Mouse (Mus musculus) E14TG2a.4 (cell line): ENCODE measurements at regions not wholly inside any gene's neighbourhood (a gene's known extent, or its start where the extent isn't known, plus 50 kb on each side); places are given as distances from the start of the nearest gene placed in this dataset.

Source experiments
- CTCF ChIP-seq: conservative IDR thresholded peaks from 2 replicates; pipeline ENCODE4 v1.5.1; 2014; ENCODE audit warnings: low read length
- NANOG ChIP-seq: IDR thresholded peaks from 2 replicates; pipeline ENCODE4 v1.6.1; 2014; ENCODE audit warnings: borderline replicate concordance, low read length, mixed read lengths
- POU5F1 ChIP-seq: IDR thresholded peaks from 2 replicates; pipeline ENCODE4 v1.6.1; 2014; ENCODE audit warnings: low read length, borderline replicate concordance

- no peak for TF ChIP-seq CTCF
- TF ChIP-seq NANOG = no peak
- TF ChIP-seq POU5F1 = no peak
Observed at GRCm38 (mm10) chr14:58321234-58321633, 250.9 kb downstream of the Fgf9 start.
